Mouse (Mus musculus): ENCODE results near the gene Ankrd44. TPM values are rescaled to one million over a fixed set of nuclear protein-coding genes. Genes with fewer than 3 reads are reported as not detected.
A peak's percentile ranks its signal among the peaks of the same experiment; 100 is the strongest.

The Ankrd44 gene
- total RNA-seq, 2 experiments from 2014 or later: 82.6 to 99.4 TPM

DNA sequence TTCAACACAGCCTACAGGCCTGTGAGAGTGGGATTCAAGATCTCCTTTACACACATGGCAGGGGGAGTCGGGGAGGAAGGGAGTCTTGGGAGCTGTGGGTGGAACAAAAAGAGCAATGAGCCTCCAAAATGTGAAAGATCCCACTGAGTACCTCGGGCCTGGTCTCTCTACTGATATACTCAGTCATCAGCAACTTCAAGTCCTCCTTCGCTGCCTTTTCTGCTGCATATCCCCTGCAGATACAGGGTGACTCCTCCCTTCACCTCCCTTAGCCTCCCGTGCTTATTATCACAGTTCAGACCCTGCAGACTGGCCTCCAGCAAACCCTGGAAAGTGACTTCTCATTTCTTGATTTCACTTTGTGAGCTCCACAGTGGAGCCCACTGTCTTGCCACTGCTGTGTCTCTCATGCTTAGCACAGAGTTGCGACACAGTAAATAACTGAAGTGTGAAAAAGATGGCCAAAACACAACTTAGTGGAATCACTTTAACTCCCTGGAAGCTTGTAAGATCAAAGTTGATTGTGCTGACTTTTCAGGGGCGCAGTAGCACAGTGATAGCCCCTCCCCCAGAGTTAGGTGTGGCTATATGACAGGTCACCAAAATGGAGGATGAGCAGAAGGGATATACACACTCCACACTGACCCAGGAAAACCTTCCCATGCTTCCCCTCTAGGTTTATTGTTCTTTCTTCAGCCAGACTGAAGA, 100.3 kb downstream of the Ankrd44 start:
- peak; percentile 72 for ATAC-seq (replicated peaks; ENCODE audit: poor library complexity, severe bottlenecking)

DNA sequence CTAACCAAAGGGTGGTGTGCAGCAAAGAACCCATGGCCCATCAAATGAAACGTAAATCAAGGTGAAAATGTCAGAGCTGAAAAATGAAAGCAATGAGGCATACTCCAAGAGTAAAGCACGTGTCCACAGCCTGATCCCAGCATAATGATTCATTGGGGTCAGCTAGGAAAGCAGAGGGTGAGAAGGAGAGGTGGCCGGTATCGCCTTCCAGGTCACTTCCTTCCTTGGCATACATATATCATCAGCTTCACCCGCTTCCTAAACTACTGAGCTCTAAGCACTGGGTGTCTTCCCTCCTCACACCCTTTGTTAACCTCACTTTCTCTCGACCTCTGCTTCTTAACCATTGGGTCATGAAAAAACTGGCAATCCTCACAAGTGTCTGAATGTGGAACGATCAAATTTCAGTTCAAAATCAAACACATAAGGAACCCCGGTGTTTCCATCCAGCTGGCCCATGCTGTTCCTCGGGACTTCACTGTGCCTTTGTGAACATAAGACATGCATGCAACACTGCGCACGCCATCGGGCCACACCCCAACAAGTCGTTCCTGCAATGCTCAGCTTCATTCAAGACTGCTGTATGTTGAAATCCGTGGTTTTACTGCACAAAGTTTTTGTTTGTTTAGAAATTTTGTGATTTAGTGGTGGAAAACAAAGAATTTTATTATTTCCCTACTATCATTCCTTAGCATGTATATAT, 101.9 kb downstream of the Ankrd44 start:
- ATAC-seq (replicated peaks; ENCODE audit: poor library complexity, severe bottlenecking): no peak

DNA sequence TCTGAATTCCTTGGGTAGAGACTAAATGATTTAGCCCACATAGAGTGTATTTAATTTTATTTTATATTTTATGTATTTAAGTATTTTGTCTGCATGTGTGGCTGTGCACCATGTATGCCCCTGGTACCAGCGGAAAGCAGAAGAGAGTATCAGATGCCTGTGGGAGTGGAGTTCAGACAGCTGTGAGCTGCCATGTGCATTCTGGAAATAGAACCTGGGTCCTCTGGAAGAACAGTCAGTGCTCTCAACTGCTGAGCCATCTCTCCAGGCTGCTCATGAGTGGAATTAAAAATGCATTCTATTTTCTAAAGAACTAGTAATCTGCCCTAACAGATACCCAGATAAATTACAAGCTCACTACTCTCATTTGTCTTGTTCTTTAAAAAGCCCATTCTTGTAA, 104.4 kb downstream of the Ankrd44 start:
- ATAC-seq (replicated peaks; ENCODE audit: poor library complexity, severe bottlenecking): no peak

DNA sequence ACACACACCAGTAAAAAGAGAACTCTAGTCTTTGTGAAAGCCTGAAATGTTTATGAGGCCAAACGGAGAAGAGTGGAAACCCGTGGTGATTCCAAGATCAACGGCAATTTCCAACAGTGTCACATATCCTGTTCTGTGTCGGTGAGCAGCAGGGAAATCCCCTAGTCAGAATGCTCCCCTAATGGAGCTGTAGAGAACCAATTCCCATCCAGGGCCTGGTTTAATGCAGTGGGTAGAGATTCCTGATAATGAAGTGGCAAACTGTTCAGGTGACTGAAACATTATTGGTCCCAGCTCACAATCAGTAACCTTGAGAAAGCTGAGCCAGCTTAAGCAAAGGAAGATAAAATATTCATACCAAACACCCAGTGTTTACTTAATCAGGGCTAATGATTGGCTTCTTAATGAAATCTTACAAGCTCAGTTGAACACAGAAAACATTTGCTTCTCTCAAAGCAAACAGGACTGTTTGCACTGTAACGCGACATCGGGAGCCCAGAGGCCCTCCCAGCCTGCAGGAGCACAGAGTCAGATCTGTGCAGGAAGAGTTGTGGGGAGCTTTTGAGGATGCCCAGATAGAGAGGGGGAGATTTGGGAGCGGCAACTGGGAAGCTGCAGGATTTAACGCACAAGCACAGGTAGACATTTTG, 110.9 kb downstream of the Ankrd44 start:
- ATAC-seq (replicated peaks; ENCODE audit: poor library complexity, severe bottlenecking): no peak

DNA sequence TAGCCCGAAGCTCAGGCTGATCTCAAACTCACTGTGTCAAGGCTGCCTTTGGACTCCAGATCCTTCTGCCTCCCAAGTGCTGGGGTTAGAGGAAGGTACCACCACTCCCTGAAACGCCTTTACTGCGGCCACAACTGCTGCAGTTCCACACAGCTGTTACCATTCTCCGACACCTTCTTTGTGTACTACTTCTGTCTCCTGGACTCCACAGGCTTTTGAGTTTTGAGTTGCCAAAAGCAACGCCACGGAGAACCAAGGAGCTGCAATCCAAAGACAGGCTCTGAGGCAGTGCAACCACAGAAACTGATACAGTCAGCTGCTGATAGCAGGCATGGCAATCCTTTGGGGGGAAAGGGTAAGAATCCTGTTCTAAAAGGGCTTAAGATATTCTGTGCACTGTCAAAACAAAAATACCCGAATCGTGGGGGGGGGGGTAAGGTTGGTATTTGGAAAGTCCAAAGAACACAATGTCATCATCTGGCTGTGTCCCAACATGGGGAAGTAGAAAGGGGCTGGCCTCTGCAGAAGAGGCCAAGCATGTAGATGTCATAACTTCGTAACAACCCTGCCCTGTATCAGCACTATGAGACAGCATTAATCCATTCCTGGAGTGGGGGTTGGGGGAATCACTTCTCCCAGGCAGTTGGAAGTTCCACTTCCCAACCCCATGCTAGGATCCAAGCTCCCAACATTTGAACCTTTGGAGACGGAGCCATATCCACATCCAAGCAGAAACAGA, 116.2 kb downstream of the Ankrd44 start:
- peak; percentile 94 for ATAC-seq (replicated peaks; ENCODE audit: poor library complexity, severe bottlenecking)

DNA sequence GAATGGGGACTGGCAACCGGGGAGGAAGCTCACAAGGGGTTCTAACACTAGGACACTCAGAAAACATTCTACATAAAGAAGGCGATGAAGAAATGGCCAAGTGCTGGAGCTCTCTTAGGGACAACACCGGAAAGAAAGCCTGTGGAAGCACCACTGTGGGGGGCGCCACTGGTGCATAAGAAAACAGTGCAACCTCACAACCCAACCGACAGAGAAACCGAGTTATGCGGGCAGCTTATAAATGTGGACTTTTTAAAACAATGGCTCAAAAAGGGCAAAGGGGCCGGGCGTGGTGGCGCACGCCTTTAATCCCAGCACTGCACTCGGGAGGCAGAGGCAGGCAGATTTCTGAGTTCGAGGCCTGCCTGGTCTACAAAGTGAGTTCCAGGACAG, 117.1 kb downstream of the Ankrd44 start:
- no peak for ATAC-seq (replicated peaks; ENCODE audit: poor library complexity, severe bottlenecking)

DNA sequence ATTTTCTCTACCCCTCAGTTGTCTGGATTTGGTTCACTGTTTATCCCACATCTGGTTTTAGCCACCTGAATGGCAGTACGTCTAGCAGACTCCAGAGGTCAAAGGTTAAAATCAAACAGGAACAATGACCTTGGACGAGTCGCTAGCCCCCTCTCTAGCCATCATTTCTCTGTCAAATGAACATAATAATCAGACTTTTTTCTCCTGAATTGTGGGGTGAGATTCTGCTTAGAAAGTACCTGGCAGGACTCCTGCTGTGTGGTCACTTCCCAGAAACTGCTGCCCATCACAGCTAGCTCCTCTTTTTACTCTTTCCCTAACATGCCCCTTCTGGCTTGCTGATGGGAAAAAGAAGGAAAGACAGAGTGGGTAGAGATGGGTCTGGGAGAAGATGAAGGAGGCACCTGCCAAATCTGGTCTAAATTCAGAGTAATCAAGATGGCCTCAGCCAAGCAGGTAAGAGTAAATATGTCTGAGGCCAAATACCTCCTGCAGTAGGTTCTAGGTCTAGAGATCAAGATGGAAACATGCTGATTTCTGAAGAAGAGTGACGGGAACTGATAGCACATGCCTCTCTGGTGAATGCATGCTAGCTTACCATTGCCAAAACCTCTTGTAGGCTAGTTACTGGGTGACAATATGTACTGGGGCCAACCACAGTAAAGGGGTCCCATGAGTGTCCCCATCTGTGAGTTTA, 117.6 kb downstream of the Ankrd44 start:
- no peak for ATAC-seq (replicated peaks; ENCODE audit: poor library complexity, severe bottlenecking)

DNA sequence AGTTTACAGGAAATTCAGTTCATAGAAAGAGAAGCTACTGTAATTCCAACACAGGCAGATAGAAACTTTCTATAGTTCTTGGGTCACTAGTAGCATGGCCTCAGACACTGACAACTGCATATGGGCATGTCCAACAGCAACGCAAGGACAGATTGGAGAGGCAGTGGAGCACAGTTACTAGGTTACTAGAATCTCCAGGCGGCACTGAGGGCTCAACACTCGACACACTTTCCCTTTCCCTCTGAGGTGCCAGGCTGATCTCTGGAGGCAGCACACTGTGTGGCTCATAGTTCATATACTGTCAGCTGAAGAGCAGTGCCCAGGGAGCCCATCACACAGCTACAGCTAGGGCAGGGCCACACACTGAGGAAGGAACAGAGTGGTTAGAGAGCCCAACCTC, 118.4 kb downstream of the Ankrd44 start:
- ATAC-seq (replicated peaks; ENCODE audit: poor library complexity, severe bottlenecking): no peak

DNA sequence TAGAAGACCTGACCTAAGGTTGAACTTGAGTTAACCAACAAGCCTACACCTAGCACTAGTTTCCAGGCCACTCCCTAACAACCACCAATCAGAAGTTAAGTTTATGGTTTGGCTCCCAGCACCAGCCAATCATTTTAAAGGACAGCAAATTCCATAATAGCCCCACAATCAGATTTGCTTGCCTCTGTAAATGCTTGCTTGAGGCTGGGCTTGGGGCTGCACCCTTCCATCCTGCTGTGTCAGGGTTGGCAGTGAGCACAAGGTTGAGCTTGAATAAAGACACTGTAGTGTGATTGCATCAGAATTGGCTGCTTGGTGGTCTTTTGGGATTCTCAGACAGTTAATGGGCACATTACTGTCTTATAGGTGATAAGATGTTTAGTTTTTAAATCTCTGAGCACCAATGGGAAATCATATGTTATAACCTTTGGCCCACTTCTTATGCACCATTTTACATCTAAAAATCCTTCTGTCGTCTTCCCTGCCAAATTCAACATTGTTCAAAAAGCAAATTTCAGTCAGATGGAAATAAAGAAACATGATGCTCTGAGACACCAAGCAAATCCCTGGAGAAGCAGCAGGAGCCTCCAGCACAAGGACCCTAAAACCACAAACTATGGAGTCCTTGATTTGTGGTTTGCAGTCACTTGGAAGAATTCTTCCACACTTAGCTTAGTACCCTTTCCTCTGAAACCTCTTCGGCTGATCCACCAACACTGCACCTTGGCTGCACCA, 119.9 kb downstream of the Ankrd44 start:
- no peak for ATAC-seq (replicated peaks; ENCODE audit: poor library complexity, severe bottlenecking)

DNA sequence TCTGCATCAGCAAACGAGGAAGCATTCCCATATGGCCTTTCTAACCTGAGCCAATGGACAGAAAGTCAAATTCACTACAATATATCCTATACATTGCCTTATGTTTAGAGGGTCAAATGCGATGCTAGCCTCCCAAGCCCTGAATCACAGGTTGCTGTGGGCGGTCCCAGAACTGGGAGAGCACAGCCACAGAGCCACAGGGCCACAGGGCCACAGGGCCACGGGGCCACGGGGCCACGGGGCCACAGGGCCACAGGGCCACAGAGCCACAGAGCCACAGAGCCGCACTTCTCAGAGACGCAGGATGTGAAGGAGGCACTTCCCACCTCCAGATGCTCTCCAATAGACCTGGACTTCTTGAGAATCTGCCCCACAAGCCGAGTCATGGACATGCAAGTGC, 121.8 kb downstream of the Ankrd44 start:
- no peak for ATAC-seq (replicated peaks; ENCODE audit: poor library complexity, severe bottlenecking)

DNA sequence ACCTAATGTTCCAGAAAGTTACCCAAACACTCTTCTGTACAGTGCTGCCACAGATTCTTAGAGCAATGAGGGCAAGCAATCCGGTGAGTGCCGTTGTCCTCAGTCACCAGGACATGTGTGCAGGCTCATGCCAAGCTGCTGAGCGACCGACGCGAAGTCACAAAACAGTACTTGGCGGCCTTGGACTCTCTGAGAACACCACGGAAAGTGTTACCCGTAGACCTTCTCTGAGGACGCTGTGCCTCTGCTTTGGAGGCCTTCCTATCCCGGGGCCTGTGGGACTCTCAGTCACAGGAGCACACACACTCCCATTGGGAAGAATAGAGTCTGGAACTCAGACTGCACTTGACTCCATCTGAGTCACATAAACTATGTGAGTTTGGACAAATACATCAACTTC, 123.5 kb downstream of the Ankrd44 start:
- no peak for ATAC-seq (replicated peaks; ENCODE audit: poor library complexity, severe bottlenecking)

DNA sequence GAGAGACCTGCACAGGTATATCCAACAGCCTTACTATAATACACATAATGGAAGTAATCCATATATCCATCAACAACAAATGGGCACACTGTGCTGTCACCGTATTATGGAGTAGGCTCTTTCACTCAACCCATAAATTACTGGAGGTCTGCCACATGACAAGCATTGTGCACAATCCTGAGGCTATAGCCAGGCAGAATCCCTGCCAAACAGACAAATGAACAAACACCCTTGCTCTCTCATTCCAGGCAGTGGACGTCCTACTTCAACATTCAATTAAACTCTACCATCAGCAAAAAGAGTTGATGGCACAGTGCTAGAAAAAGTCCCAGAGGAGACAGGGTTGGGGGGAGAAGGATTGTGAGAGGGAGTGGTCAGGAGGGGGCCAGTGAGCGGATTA, 124.9 kb downstream of the Ankrd44 start:
- no peak for ATAC-seq (replicated peaks; ENCODE audit: poor library complexity, severe bottlenecking)

DNA sequence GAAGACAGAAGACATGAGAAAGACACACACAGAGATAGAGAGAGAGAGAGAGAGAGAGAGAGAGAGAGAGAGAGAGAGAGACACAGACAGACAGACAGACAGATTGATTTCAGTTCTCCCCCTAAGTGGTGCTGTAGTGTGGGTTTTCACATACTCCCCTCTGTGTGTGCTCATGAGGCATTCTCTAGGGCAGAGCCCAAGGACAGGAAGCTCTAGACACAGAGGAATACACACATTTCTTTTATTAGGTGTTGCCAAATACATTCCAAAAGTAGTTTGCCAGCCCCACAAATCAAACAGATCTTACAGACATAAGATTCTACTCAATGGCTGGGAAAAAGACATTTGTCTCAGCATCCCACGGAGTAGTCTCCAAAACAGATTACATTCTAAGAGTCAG, 126.8 kb downstream of the Ankrd44 start:
- peak; percentile 48 for ATAC-seq (replicated peaks; ENCODE audit: poor library complexity, severe bottlenecking)

DNA sequence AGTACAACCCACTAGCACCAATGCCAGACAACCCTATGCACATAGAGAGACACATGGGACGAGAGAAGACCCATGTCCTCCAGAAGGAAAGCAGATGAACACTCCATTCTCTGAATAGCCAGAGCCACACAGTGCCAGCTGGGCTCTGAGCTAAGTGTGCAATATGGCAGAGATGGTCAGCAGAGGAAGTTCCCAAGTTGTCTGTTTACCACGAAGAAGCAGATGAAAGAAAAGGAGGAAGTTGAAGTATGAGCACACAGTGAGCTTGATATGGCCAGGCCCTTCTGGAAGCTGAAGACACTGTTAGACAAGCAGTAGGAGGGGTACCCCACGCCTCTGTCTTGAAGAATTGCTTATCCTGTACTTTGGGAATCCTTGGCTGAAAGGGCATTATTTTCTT, 127.8 kb downstream of the Ankrd44 start:
- peak; percentile 99 for ATAC-seq (replicated peaks; ENCODE audit: poor library complexity, severe bottlenecking)

DNA sequence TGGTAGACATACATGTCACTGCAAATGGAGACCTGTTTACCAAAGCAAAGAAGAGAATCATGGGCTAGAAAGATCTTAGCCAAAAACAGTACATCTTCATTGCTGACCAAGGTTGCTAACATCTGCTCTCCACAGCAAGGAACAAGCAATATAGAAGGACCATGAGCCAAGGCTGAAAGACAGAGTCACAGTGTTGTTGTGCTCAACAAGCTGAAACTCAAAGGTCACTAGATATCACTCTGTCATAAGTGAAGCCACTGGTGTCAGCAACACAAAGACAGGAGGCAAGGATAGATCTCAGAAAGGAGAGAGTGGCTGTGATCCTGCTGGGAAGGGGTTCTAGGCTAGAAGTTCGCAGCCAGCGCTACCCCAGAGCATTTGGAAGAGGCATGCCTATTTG, 131.5 kb downstream of the Ankrd44 start:
- no peak for ATAC-seq (replicated peaks; ENCODE audit: poor library complexity, severe bottlenecking)

DNA sequence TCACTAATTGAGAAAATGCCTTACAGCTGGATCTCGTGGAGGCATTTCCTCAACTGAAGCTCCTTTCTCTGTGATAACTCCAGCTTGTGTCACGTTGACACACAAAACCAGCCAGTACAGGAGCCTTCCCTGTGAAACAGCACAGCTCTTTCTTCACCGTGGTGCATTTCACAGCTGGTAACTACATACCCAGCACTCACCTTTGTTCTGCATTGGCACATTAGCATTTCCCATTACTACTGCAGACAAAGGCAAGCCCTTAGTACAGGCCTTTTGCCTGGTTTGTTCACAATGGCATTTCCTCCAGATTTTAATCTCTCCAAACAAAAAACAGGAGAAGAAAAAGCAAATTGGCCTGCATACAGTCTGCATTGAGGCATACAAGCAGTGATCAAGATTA, 134.8 kb downstream of the Ankrd44 start:
- ATAC-seq (replicated peaks; ENCODE audit: poor library complexity, severe bottlenecking): no peak

DNA sequence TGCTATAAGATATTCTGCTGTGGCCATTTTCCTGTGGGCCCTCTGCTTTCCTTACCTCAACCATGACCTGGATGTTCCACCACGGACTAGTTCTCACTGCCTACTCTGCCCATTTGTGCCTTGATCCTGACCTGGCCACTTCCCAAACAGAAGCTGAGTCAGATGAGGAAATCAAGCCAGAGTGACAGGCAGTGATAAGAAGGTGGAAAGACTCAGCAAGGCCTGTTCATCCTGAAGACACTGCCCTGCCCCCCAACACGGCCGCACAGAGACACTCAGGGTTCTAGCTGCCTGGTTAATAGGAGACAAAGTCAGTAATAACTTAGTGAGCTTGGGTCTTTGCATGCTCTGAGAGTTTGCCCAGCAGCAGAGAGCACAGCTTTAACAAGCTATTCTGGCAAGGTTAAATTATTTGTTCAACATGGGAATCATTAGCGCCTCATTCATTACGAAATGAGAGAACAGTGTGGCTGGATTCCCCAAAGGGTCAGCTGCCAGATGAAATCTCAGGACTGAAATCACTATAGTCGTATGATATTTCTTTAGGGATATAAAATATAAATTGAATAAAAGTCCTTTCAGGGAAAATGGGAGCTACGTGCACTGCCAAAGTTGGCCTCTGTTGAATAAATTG, 136.7 kb downstream of the Ankrd44 start:
- ATAC-seq (replicated peaks; ENCODE audit: poor library complexity, severe bottlenecking): no peak

DNA sequence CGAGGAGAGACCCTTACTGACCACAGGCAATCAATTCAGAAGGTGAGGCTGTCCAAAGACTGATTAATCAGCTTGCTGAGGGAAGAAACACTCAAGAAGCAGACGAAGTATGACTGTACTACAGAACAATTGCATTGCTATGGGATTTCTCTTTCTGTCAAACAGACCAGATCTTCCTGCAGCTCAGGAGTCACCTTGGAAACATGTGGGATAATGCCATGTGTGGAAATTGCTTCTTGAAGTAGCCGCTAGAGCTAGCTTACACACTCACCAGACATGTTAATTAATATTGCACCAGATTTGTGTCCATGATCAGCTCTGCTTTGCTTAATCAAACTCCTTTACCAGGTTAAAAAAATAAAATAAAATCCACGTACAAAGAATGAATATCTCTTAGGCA, 137.8 kb downstream of the Ankrd44 start:
- no peak for ATAC-seq (replicated peaks; ENCODE audit: poor library complexity, severe bottlenecking)

DNA sequence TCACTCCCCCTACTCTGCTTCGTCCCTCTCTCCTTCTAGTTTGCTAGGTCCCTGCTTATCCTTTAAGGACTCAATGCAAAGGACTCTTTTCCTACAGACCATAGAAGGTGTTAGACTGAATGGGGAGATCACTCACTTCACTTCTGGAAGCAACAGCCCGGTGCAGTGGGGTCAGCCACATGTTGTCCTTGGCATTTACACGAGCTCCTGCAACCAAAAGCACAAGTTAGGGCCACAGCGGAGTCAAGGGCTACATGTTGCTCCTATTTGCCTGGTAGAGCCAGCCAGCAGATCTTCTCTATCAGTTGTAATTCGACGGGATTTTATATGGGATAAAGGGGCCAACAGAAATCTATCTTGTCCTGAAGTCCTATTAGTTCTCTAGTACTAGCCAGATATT, 148.0 kb downstream of the Ankrd44 start:
- no peak for ATAC-seq (replicated peaks; ENCODE audit: poor library complexity, severe bottlenecking)
